Mouse (Mus musculus) adrenal gland, adult 18-20 months (tissue): ENCODE results near the gene Crebbp. TPM values are rescaled to one million over a fixed set of nuclear protein-coding genes. Genes with fewer than 3 reads are reported as not detected.
"Not testable (repeated sequence)": the region's sequence is repeated elsewhere in the genome, so short reads cannot be mapped to it uniquely, and the experiment has no call there.

Experiments used
- DNase-seq, 2 experiments: peaks; one replicate each; pipeline ENCODE4 v3.0.0; 2021 to 2022; ENCODE audit warnings: low spot score in 2 of 2
- long read RNA-seq, 2 experiments: library from polyadenylated mRNA; stranded (forward); transcript quantifications; one replicate each; pipeline ENCODE4 v2.0.0; 2021
- total RNA-seq, 2 experiments: library from RNA; stranded (reverse); gene quantifications; 1 replicate in 1 of 2; 2 replicates in 1 of 2; pipeline ENCODE4 v1.2.3; 2021

Crebbp gene
- 10 to 100 TPM; 55.0 to 56.0 TPM for total RNA-seq
- long read RNA-seq, experiment 1, partial matches to known transcripts = 1 of 3 reads
- long read RNA-seq, experiment 1, other reads (novel, unspliced or antisense) = 2 of 3 reads
- long read RNA-seq, experiment 2, partial matches to known transcripts = 11 of 15 reads
- long read RNA-seq, experiment 2, other reads (novel, unspliced or antisense) = 4 of 15 reads

DNA sequence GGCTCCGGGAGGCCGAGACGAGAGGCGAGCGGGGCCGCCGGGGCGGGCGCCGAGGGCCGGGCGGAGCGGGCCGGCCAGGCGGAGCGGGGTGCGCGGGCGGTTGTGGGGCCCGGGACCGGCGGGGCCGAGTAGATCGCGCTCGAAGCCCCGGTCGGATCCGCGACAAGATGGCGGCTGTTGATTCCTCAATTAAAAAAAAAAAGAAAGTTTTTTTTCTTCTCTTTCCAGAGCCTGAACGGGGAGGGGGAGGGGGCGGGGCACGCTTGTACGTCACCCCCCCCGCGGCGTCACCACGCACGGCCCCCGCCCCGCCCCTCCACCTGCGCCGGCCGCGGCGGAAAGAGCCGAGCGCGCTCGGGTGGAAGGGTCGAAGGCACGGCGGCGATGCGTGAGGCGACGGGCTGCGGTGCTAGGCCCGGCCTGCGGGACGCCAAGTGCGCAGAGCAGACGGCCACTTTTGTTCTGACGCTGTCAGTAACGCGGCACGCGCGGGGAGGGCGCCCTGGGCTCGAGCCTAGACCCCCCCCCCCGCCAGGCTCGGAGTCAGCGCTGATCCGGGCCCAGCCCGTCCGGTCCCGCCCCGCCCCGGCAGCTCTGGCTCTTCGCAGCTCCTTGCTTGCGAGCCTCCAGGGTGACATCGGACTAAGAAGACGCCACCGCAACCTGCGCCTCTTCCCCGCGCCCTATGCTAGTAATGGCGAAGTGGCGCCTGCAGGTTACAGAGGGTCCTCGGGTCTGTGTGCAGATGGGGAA lies at the start of gene Crebbp:
Crebbp (minus strand) TSS at position 199 of the 753 bp plus-strand sequence.
- peak; percentile 93 for DNase-seq

DNA sequence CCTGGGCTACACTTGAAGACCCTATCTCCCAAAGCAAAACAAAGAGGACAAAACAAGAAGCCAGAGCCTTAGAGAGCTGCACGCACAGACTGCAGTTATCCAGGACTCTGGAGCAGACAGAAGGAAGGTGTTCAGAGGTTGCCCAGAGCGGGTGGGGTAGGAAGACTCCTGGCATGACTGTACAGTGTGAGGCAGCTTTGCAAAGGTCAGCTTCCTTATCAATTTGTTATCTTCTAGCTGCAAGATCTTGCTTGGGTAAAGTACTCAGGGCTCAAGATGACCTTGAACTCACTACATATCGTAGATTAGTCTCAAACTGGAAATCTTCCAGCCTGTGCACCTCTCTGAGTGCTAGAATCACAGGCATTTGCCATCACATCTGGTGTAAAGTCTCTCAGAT lies 49.7 kb upstream of the Crebbp start:
- no peak for DNase-seq

DNA sequence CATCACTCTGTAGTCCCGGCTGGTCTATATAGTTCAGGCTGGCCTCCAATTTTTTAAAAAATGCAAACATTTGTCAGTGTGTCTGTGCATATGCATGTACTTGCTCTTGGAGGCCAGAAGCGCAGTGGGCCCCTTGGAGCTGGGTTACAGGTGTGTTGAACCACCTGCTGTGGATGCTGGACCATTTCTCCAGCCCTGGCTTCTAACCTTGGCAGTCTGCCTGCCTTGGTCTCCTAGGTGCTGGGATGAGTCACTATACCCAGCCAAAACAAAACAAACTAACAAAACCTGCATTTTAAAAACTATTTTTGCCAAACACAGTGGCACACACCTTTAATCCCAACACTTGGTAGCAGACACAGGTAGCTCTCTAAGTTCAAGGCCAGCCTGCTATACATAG lies 43.7 kb upstream of the Crebbp start:
- DNase-seq = no peak

DNA sequence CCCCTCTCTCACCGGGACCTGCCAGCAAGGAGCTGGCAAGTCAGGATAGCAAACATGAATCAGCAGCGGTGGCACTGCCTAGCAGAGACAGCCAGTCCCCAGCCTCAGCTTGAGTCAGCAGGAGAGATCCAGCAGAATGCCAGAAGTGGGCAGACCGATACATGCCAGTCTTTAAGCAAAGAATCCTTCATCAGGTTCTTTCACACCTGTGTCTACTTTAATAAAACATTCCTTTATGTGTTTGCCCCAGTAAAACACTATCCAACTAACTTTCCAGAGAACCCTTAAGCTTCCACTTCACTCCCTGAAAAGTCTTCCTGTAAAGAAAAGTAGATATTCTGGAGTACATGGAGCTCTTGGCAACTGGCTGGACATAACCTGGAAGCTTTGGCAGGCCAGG lies 35.0 kb upstream of the Crebbp start:
- DNase-seq = no peak

DNA sequence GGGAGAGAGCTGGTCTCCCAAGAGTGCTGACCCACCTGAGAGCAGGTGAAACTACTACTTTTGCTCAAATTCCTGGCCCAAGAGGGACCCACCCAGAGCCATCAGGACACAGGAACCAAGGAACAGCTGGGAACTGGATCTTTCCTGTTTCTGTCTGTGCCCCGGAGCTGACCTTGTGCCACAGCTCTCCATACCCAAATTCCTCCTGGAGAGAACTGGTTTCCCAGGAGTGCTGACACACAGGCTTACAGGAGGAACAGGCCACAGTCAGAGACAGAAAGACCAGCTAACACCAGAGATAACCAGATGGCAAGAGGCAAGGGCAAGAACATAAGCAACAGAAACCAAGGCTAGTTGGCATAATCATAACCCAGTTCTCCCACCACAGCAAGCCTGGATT lies 31.4 kb upstream of the Crebbp start:
- DNase-seq = not testable (repeated sequence)

DNA sequence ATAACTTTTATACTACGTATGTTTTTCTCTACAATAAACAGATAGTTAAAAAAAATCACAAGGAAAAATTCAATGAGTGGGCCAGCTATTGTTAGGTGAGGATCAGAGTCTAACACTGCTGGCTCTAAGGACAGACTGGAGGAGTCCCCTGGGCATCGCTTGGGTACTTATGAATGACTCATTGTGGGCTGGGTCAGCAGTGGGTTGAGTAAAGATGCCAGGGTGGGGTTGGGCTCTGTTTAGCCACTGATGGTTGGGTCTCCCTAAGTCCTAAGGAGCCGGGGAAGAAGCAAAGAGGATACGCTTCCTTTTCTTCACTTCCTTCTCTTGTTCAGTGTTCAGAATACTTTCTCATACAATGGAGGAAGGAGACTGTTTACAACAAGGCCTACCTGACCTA lies 22.3 kb upstream of the Crebbp start:
- no peak for DNase-seq

DNA sequence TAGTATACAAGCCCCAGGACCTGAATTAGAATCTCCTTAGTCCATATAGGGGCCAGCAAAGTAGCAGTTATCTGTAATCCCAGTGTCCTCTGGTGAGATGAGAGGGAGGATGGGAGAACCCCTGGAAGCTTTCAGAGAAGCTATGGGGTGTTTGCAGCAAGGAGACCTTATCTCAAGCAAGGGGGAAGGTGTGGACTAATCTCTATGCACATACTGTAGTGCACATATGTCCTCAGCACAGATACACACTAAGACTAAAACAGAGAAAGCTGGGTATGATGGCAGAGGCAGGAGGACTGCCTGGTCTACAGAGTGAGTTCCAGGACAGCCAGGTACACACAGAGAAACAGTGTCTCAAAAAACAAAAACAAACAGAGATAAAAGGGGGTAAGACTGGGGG lies 21.8 kb upstream of the Crebbp start:
- DNase-seq = no peak

DNA sequence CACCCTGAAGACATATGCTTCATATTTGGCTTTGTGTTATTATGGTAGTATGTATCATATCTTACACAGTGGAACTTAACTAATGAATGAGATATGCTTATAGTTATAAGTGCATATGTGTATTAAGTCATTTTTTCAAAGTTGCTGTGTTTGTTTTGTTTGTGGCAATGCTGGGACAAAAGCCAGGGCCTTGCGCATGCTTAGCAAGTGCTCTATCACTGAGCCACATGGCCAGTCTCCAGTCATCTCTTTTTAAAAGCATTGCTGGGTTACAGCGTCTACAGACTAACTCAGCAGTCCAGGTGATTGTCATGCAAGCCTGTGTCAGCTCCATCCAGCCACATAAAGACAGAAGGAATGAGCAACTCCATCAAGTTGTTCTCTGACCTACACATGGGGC lies 12.0 kb upstream of the Crebbp start:
- DNase-seq = no peak

DNA sequence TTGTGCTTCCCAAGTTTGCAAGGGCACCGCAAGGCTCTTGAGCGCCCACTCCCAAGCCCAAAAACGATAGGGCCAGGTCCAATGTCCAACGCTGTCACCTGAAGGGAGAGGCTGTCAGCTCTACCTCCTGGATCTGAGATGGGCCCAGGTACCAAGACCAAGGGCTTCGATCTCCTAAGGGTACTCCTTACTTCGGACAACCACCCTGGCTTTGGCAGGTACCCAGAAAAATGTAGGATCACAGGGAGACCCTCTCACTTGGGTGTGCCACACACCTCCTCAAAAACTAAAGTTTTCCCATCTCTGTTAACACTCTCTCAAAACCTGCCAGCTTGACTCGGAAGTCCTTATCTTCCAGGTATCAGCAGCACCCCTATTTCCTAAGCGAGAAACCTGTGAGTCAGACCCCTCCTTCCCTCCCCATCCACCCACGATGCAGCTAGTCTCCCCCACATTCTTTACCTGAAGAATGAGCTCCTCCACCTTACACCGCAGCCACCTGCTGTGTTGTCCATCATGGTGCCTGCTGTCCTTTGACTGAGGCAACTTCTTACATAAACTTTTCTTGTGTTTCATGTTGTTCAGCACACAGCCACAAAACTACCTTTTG lies 939 bp upstream of the Crebbp start:
- peak in 1 of 2 experiments; percentile 26 for DNase-seq

DNA sequence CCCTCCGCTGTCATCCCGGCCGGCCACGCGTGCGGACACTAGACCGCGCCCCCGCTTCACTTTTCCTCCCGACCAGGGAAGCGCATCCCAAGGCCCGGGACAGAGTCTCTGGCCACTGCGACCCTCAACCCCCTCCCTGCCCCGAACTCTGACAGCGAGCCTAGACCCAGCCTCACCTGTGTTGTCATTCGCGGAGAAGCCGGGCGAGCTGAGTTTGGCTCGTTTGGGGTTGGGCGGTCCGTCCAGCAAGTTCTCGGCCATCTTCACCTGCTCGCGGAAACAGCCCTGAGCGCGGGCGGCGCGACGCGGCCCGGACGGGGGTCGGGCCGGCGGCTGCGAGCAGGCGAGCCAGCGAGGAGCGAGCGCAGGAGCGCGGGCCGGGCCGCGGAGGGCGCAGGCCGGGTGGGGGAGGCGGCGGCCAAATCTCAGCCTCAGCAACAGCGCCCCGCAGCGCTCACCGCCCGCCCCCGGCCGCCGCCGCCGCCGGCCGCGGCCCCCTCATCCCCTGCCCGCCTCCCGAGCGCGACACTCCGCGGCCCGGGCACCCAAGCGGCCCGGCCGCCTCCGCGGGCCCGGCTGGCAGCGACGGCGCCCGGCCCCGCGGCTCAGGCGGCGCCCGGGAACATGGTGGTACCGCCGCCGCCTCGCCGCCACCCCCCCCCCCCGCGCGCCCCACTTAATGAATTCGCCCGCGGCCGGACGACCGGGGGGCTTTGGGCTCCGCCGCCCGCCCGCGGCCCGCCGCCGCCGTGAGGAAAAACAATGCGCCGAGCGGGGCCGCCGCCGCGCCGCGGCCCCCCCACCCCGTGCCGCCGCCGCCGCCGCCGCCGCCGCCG lies 616 bp downstream of the Crebbp start:
- DNase-seq = peak; percentile 72 to 78

DNA sequence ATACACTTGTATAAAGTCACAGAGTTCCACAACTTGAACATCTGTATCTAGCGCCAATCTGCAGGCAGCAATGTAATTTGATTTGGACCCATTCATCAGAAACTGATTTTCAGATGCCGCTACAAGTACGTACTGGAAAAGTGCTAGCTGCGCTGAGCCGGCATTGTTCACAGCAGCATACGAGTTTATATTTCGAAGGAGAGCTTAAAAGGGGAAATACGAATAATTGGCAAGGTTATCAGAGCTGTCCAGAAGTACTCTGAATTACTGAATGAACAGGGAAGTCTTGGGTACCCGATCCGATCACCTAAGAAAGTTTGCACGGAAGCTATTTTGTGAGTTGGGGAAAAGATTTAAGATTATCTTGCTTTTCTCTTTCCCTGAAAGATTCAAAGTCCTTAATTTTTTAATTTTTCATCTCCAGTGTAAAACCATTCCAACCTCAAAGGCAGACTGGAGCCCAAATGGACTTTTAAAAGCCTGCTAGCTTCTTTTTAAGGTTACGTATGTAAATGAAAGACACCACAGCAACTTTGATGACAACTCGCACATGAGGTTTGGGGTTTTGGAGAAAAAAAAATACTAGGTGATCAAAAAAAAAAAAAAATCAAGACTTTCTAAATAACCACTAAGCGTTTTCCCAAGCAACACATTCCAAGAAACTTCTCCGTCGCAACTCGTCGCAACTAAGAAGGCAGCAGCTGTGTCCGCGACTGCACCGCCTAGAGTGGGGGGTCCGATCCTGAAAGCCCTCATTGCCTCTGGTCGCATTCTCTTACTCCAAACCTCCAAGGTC lies 1.4 kb downstream of the Crebbp start:
- DNase-seq = no peak

DNA sequence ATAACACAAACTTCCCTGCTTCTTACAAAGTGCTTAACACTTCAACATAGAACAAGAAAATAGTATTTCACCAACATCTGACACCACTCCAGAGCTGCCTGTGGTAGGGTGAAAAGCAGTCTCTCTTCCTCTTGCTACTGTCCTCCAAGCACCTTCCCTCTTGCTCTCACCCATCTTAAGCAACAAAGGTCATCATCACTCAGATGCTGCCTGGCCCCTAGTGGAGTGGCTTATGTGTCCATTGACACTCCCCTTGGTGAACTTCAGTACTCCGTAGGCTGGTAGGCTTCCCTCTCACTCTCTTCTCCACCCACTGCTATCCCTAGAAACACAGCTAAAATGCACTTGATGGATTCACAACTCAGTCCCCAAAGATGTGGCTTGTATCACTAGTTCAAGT lies 3.5 kb downstream of the Crebbp start:
- no peak for DNase-seq

DNA sequence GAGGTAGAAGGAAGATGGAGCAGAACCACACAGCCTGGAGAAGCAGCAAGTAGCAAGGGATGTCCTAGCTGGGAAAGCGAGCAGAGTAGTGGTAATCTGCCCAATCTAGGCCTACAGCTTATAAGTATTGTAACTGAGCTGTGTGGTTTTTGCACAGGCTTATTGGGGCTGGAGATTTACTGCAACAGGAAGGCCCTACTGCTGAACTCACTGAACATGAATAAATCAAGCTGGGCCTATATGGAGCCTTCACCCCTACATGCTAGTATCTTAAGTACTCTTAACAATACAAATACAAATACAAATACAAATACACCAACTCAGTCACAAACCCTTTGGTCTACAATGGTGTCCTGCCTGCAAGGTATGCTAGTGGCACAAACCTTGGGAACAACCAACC lies 10.2 kb downstream of the Crebbp start:
- no peak for DNase-seq

DNA sequence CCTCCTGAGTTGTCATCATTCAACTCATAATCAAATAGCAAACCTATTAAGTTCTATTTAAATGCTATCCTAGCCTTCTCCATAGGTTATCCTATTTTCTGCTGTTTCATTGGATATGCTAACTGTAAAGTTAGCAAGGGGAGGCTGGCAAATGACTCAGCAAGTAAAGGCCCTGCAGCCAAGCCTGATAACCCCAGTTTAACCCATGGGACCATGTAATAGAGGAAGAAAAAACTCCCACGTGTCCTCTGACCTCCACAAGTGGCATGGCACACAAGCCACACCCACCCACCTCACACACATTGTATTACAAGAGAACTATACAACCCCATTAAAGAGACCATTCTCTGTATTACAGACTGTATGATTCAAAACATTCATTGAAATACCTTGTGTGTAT lies 13.8 kb downstream of the Crebbp start:
- DNase-seq = no peak

DNA sequence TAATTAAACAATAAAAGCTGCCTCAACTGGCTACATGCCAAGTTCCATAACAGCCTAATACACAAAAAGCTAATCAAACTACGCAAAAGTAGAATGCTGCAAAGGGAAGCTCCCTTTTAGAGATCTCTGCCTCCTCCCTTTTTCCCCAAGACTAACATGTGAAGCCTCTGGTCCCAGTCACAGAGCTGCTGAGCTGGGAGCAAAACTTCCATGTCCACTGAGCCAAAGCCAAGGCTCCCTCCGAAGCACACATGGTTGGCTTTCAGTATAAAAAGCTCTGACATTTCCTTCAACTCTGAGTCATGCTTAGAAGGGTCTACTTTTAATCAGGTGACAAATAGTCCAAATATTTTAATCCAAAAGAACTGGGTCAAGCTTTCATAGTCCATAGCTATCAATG lies 14.2 kb downstream of the Crebbp start:
- no peak for DNase-seq

DNA sequence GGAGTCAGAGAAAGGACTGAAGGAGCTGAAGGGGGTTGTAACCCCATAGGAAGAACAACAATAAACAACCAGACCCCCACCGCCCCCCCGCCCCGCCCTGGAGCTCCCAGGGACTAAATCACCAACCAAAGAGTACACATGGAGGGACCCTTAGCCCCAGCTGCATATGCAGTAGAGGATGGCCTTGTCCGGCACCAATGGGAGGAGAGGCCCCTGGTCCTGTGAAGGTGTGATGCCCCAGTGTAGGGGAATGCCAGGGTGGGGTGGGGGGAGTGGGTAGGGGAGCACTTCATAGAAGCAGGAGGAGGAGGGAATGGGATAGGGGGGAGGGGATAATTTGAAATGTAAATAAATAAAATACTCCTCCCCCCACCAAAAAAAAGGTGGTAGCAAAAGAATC lies 15.8 kb downstream of the Crebbp start:
- no peak for DNase-seq

DNA sequence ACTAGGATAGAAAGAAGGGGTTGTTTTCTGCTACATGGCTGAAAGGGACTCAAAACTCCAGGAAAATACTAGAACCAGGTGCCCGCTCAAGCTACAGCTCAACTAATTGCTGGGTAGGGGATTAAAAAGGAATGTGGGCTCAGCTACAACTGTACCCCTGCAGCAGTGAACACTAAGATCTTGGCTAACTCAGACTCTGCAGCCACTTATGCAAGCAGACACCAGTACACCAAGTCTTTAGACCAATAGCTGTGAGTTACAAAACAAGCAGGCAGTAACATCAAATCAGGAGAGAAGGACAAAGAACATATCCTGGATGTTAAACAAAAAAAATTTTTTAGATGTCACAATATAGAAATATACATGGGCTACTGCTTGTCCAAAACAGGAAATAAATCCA lies 23.6 kb downstream of the Crebbp start:
- DNase-seq = no peak

DNA sequence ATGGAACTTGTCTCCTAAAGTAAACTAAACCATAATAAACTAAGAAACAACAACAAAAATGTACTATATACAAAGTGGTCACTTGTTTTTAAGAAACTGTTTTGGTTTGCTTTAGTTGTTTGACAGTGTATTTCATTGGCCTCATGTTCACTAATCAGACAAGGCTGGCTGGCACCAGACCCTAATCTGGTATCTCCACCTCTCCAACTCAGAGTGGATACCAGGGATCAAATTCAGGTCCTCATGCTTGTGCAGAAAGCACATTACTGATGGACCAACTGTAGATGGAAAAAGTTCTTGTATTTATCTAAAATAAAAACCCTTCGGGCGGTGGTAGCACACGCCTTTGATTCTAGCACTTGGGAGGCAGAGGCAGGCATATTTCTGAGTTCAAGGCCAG lies 38.7 kb downstream of the Crebbp start:
- DNase-seq = no peak

DNA sequence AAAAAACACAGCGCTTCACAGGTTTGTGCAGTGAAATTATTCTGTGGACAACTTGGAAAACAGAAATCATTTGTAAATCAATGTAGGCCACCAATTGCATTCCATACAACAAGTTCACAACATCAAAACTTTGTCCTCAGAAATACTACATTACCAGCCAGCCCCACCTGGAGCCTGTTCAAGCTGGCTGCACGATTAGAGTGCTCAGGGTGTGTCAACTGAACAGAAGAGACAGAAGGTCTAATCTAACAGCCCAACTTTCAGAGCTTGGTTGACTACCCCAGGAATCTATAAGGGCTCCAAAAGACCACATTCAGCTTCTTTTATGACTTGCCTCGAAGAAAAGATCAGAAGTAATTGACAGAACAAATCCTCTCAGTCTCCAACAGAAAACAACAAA lies 44.3 kb downstream of the Crebbp start:
- DNase-seq = no peak

DNA sequence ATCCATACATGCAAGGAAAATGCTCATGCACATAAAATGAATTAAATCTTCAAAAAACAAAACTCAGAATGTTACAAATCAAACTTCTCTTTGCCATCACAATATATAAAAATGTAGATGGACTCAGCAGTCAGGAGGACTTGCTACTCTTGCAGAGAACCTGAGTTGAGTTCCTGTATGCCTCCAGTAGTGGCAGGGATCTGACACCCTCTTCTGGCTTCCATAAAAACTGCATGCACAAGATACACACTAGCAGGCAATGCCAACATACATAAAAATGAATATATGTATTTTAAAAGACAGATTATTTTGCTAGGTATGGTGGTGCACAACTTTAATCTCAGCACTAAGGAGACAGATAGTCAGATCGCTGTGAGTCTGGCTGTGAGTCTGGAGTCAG lies 45.3 kb downstream of the Crebbp start:
- no peak for DNase-seq

DNA sequence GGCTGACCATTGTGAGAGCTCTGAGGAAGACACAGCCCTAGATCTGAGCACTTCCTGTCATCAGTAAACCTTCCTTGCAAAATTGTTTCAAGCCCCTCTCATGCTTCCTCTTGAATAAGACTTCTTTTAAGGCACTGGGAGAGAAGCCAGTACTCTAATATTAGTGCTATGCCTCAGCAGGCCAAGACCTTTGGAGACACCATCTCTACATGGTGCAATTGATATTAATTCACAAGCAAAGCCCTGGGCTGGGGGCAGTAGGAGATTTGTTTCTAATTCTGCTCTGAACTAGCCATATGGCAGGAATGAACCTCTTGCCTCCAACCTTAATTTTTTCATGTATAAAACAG lies 52.9 kb downstream of the Crebbp start:
- no peak for DNase-seq
